Mouse (Mus musculus): ENCODE data around the gene Arpc5l.

DNA sequence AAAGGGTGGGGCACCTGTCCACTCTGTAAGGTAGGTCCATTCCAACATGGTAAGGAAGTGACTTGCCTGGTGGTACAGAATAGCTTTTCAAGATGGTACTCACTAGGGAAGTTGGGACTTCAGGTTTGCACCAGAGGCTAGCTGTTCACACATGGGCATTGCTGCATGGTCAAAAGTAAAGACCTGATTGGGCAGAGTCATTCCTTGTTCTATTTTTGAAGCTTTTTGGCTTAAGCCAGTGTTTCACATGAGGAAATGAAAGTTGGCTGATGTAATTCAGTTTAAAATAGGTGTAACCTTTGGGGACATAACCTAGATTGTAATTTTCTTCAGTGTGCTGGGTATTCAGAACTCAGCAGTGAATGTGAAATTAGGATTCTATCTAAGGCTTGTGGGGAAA is 6.1 kb downstream of the Arpc5l start:
- no peak for TF ChIP-seq CTCF (IDR thresholded peaks at IDR 0.05 in 2 of 3, conservative IDR thresholded peaks at IDR 0.05 in 1 of 3; ENCODE audit: control insufficient read depth in 1 of 3, insufficient read depth in 1 of 3, low read depth in 2 of 3, low read length in 3 of 3, poor library complexity in 1 of 3, severe bottlenecking in 1 of 3)
- no peak for TF ChIP-seq TBP (IDR thresholded peaks at IDR 0.05; ENCODE audit: low read depth, low read length)
- TF ChIP-seq RCOR1 (IDR thresholded peaks at IDR 0.05; ENCODE audit: low read depth, low read length) = no peak
- no peak for TF ChIP-seq MYC (IDR thresholded peaks at IDR 0.05; ENCODE audit: low read depth, low read length)
- no peak for TF ChIP-seq TCF12 (IDR thresholded peaks at IDR 0.05; ENCODE audit: low read depth, low read length)
- TF ChIP-seq MXI1 (IDR thresholded peaks at IDR 0.05; ENCODE audit: low read depth, low read length) = no peak
- no peak for TF ChIP-seq GATA1 (IDR thresholded peaks at IDR 0.05; ENCODE audit: low read depth, low read length)
- TF ChIP-seq MYB (IDR thresholded peaks at IDR 0.05; ENCODE audit: low read depth, low read length) = no peak
- TF ChIP-seq POLR2AphosphoS5 (IDR thresholded peaks at IDR 0.05; ENCODE audit: borderline replicate concordance, low read depth, low read length) = no peak
- no peak for TF ChIP-seq TAL1 (IDR thresholded peaks at IDR 0.05; ENCODE audit: low read length)
- TF ChIP-seq HCFC1 (IDR thresholded peaks at IDR 0.05; ENCODE audit: low read depth, low read length) = no peak
- no peak; the same call in 1 of the 2 replicates for TF ChIP-seq POLR2AphosphoS2 (IDR thresholded peaks at IDR 0.05; ENCODE audit: low read length)
- no peak for TF ChIP-seq EP300 (IDR thresholded peaks at IDR 0.05; ENCODE audit: low read depth in 1 of 2, low read length in 2 of 2)
